Mouse (Mus musculus) T-helper 2 cell (primary cell): ENCODE data around the gene Ccl12.

Experiments
- in situ Hi-C: fragments of 300-600 bp; cut with MboI, MseI; formaldehyde crosslinking; loops from one replicate; pipeline ENCODE4 v1.15.1; 2025; ENCODE audit warnings: high pct_unique_total_duplicates

Gene Ccl12

GRCm38 (mm10) chr11:82101529-82101928, at the start of gene Ccl12:
TSS of gene Ccl12 (plus strand) at chr11:82101845.
- in situ Hi-C loops, result no loop called here

- in situ Hi-C loops, result loop anchor here (5.0 kb wide), 1 partner anchor 123 kb away; no protein-coding TSS in a partner anchor
These were observed 47.8 kb upstream of the Ccl12 start for GRCm38 (mm10) chr11:82053849-82054248.

GRCm38 (mm10) chr11:82057646-82058045, 44.0 kb upstream of the Ccl12 start, which contains the start of gene Ccl11:
TSS of gene Ccl11 (plus strand) at chr11:82057823.
- in situ Hi-C loops, result no loop called here

GRCm38 (mm10) chr11:82062226-82062625, 39.4 kb upstream of the Ccl12 start:
- in situ Hi-C loops, result no loop called here

- in situ Hi-C loops, result no loop called here
These were observed 38.2 kb upstream of the Ccl12 start for GRCm38 (mm10) chr11:82063454-82063853.

DNA sequence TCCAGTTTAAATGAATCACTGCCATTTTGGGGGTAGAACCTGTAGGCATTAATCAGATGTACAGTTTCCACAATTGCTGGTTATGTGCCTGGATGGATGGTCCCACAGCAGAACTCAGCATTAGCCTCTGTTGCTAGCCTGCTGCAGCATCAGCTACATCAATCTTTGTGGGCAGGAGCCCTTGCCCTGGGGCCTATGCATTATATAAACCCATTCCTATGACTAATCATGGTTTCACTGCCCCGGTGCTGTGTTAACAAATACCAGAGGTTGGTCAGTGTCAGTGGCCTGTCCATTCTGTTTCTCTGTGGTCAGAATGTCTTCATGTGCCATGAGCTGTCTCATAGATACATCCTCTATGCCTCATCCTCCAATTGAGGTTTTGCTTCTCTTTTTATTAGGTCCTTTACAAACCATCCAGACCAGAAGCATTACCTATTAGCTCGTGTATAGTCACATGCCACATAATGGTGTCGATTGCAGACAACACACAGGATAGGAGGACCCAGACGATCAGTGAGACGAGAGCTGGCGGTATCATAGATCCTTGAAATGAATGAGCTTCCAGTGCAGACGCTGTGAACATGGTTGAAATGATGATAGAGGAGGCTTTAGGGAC, 34.6 kb upstream of the Ccl12 start:
- in situ Hi-C loops, result no loop called here

DNA sequence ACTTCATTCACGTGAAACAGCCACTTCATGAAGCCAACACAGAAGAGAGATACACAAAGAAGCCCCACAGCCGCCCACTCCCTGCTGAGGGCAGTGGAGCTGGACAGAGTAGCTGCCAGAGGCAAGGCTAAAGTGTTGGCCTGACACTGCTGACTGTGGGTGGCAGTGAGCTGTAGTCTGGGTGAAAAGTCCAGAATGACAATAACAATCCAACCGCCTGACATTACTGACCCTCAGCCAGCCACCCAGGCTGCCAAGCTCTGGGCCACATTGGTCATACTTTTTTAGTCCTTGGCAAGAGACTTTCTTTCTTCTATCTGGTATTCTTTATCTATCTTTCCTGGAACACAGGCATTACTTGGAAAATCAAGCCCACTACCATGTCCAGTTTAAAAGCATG, 30.6 kb upstream of the Ccl12 start:
- in situ Hi-C loops, result no loop called here

DNA sequence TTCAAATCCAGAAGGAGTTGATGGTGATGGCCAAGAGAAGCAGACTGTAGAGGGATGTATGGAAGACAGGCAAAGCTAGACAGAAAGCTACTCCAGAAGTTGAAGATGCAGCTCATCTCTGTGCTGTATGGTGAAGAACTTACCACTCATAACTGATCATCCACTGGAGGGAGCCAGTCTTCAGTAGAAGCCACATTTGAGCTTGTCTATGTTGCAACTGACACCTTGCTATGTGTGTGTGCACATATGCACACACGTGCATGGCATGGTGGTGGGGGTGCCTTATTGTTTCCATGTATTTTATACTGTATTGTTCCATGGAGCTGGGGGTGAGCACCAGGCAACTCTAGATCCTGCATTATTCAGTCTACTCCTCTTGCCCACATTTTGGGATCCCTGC, 29.3 kb upstream of the Ccl12 start:
- in situ Hi-C loops, result no loop called here

- in situ Hi-C loops, result no loop called here
These were observed 28.7 kb upstream of the Ccl12 start for GRCm38 (mm10) chr11:82072984-82073383.

DNA sequence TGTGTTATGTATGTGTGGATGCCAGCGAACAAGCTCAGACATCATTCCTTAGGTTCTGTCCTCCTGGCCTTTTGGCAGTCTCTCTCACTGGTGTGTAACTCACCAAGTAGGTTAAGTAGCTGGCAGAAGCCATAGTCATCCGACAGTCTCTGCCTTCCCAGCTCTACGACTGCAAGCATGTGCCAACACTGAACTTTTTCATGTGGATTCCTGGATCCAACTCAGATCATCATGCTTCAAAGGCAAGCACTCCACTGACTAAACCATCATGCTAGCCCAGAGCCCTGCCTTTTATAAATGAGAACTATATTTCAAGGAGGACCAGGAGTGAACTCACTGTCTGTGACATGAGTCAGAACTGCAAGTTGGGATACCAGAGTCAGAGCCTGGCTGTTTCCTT, 28.0 kb upstream of the Ccl12 start:
- in situ Hi-C loops, result no loop called here

DNA sequence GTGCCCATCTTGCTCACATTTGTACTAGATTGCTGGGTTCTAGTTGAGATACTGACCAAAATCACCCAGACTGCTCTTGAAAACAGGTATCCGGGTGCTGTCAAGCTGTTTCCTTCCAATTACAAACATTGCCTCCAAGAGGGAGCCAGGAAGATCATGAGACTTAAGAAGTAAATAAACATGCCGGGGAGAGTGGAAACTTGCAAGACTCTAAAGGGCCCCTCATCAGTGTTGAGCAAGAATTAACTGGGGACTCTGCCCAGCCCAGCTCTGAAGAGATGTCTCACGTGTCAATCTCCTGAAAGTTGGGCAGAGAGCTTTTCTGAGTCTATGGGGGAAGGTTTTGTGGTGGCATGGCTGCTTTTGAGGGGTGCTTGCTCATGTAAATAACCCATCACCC, 24.6 kb upstream of the Ccl12 start:
- in situ Hi-C loops, result no loop called here

GRCm38 (mm10) chr11:82078136-82078730, 23.4 kb upstream of the Ccl12 start:
- in situ Hi-C loops, result no loop called here

DNA sequence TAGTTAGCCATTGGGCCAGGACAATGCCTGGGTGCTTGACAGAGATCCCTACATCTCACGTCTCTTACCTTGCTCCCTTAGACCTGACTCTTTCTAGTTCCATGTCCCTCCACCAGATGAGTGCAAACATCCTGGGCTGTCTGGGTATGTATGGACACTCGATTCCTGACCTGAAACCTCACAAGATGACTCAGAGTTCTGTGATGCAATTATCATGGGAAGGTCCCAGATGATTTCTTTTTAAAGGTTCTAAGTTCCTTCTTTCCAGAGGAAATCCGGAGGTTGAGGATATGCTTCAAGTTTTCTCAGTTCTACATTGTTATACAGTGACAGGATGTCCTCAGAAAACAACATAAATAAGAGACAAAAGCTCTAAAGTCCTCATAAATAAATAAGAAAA, 20.8 kb upstream of the Ccl12 start:
- in situ Hi-C loops, result no loop called here

GRCm38 (mm10) chr11:82084360-82084759, 17.3 kb upstream of the Ccl12 start:
- in situ Hi-C loops, result no loop called here

- in situ Hi-C loops, result no loop called here
These were observed 1.9 kb upstream of the Ccl12 start for GRCm38 (mm10) chr11:82099511-82100323.

GRCm38 (mm10) chr11:82101087-82101486, 558 bp upstream of the Ccl12 start:
- in situ Hi-C loops, result no loop called here

DNA sequence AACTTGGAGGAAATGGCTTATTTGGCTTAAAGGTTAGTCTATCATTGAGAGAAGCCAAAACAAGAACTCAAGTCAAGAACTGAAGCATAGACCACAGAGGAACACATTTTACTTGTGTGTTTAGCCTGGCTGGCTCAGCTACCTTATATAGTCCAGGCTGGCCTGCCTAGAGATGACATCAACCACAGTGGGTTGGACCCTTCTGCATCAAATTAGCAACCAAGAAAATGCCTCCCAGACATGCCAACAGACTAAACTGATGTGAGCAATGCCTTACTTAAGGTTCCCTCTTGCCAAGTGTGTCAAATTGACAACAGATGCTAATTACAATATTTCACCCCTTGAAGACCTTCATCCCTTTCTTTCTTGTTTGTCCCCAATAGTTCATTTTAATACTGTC, 8.0 kb downstream of the Ccl12 start:
- in situ Hi-C loops, result no loop called here

- in situ Hi-C loops, result no loop called here
These were observed 9.0 kb downstream of the Ccl12 start for GRCm38 (mm10) chr11:82110372-82111248.

DNA sequence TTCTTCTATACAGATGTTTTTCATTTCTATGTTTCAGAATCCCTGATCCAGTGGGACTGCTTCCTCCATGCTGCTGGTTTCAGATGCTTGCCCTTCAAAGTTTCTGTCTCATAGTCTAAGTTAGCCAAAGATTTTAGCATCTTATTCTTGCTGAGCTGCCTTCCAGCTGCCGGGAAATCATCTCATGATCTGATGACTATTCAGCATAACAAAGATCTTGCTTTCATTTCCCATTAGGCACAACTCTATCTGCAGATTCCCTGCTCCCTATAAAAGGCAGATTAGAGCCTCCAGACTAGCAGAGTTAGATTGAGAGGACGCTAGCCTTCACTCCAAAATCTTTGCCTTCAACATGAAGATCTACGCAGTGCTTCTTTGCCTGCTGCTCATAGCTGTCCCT, 13.2 kb downstream of the Ccl12 start, which contains the start of gene Ccl8:
Gene Ccl8 (plus strand): TSS at position 301 of the 400 bp plus-strand sequence.
- in situ Hi-C loops, result no loop called here

DNA sequence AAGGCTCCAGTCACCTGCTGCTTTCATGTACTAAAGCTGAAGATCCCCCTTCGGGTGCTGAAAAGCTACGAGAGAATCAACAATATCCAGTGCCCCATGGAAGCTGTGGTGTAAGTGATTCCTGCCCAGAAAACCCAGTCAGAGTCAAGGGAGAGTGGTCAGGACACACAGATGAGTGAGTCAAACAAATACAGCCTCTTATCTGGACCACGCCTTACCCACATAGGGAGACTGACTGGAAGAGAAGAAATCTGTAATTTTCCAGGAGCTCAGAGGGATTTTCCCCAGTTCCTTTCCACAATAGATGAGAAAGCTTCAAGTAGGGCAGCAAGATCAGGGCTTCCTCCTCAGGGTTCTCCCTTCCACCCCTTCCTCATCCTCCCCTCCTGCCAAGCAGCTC, 14.4 kb downstream of the Ccl12 start:
- in situ Hi-C loops, result no loop called here

DNA sequence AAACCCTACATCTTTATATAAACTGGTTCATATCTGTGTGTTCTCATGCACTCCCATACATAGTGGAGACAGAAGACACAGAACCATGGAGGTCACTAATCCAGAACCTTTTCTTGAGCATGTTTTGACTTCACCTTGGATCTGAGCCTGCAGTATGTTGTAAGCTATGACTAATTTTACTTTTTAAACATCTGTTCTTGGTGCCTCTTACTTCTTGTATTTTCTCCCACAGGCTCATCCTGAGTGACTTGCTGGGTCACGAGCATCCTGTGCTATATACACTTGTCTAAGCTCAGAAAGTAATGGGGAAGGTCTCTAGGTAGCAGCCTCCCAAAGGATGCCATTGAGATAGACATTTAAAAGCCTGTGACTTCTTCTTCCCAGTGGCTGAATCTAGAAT, 31.3 kb downstream of the Ccl12 start:
- in situ Hi-C loops, result no loop called here

DNA sequence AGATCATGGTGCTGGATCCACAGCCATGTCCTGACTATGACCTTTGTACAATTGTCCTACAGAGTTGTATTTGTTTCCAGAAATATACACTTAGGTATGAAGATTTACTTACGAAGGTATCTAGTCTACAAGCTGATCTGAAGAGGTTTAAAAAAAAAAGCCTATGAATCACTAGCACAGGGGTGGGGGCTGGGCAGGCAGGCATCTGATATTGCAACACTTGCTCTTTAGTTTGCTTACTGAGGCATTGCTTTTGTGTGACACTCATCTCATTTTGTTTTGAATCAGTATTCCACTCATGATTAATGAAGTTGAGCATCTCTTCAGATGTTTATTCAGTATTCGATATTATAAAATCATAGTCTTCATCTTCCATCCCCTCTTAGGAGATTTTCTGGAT, 34.6 kb downstream of the Ccl12 start:
- in situ Hi-C loops, result no loop called here
